Mouse (Mus musculus) B cell, adult 2 months (primary cell): ENCODE measurements around the gene 9330159F19Rik.

Source experiments
- DNase-seq, 2 experiments: peaks; one replicate each; pipeline ENCODE4 v3.0.0; 2022

Gene 9330159F19Rik

GRCm38 (mm10) chr10:29211453-29211852, at the start of gene 9330159F19Rik:
Gene 9330159F19Rik, plus strand, starts transcription at chr10:29211606.
- DNase-seq, result no peak

- no peak for DNase-seq
Measured at GRCm38 (mm10) chr10:29161664-29162063, 49.7 kb upstream of the 9330159F19Rik start.

- no peak for DNase-seq
Measured at GRCm38 (mm10) chr10:29173778-29174177, 37.6 kb upstream of the 9330159F19Rik start.

GRCm38 (mm10) chr10:29175656-29176055, 35.8 kb upstream of the 9330159F19Rik start:
- DNase-seq, result no peak

- DNase-seq, result no peak
Measured at GRCm38 (mm10) chr10:29176881-29177280, 34.5 kb upstream of the 9330159F19Rik start.

GRCm38 (mm10) chr10:29178003-29178402, 33.4 kb upstream of the 9330159F19Rik start:
- no peak for DNase-seq

- no peak for DNase-seq
Measured at GRCm38 (mm10) chr10:29180210-29180609, 31.2 kb upstream of the 9330159F19Rik start.

- no peak for DNase-seq
Measured at GRCm38 (mm10) chr10:29181046-29181445, 30.4 kb upstream of the 9330159F19Rik start.

- no peak for DNase-seq
Measured at GRCm38 (mm10) chr10:29193769-29194168, 17.6 kb upstream of the 9330159F19Rik start.

GRCm38 (mm10) chr10:29196811-29197210, 14.6 kb upstream of the 9330159F19Rik start:
- DNase-seq, result no peak

GRCm38 (mm10) chr10:29198642-29199041, 12.8 kb upstream of the 9330159F19Rik start, which contains the start of gene Gm49353:
Gene Gm49353, plus strand, starts transcription at chr10:29198954.
- no peak for DNase-seq

GRCm38 (mm10) chr10:29199835-29200234, 11.6 kb upstream of the 9330159F19Rik start:
- no peak for DNase-seq

GRCm38 (mm10) chr10:29200609-29201008, 10.8 kb upstream of the 9330159F19Rik start:
- DNase-seq, result no peak

GRCm38 (mm10) chr10:29206730-29207129, 4.7 kb upstream of the 9330159F19Rik start:
- DNase-seq, result no peak

GRCm38 (mm10) chr10:29208735-29209134, 2.7 kb upstream of the 9330159F19Rik start:
- no peak for DNase-seq

- no peak for DNase-seq
Measured at GRCm38 (mm10) chr10:29213534-29214100, 2.2 kb downstream of the 9330159F19Rik start.

- DNase-seq, result no peak
Measured at GRCm38 (mm10) chr10:29216957-29217356, 5.6 kb downstream of the 9330159F19Rik start.

GRCm38 (mm10) chr10:29217451-29217850, 6.0 kb downstream of the 9330159F19Rik start:
- no peak for DNase-seq

- DNase-seq, result no peak
Measured at GRCm38 (mm10) chr10:29225329-29225728, 13.9 kb downstream of the 9330159F19Rik start.

GRCm38 (mm10) chr10:29231208-29231607, 19.8 kb downstream of the 9330159F19Rik start:
- DNase-seq, result no peak
